Mouse (Mus musculus): ENCODE results near the gene Atp6v0d1.

- no peak for TF ChIP-seq EP300 (IDR thresholded peaks at IDR 0.05; ENCODE audit: low read depth)
- no peak for TF ChIP-seq CTCF (IDR thresholded peaks at IDR 0.05; ENCODE audit: low read depth)
Measured at GRCm38 (mm10) chr8:105579719-105580118, 13.9 kb upstream of the Atp6v0d1 start.
